Mouse (Mus musculus) v-Abl transformed pro-B cells (cell line): Measurements from ENCODE around the gene Pstpip1.

Experiments
- in situ Hi-C, 2 experiments: fragments of 400-800 bp; cut with MboI; formaldehyde crosslinking; loops; one replicate each; pipeline ENCODE4 v1.15.1; 2025; ENCODE audit not compliant: unreplicated experiment in 2 of 2

Pstpip1 gene

GRCm38 (mm10) chr9:56089778-56090520, at the start of gene Pstpip1:
Gene Pstpip1 (plus strand): TSS chr9:56089962.
- in situ Hi-C loops, result loop anchor here (10.0 to 25.0 kb wide), 2 partner anchors 322 to 325 kb away; partner anchors contain the start of genes Hmg20a (in 2 of the 2) and Peak1 (in 2 of the 2)

- in situ Hi-C loops, result no loop called here
Observed at GRCm38 (mm10) chr9:56041372-56042180, 48.2 kb upstream of the Pstpip1 start, which contains the start of gene Rcn2. Gene Rcn2 (plus strand): TSS chr9:56041845.

GRCm38 (mm10) chr9:56042181-56042621, 47.6 kb upstream of the Pstpip1 start:
- in situ Hi-C loops, result no loop called here

- in situ Hi-C loops, result no loop called here
Observed at GRCm38 (mm10) chr9:56053796-56054195, 36.0 kb upstream of the Pstpip1 start.

- in situ Hi-C loops, result no loop called here
Observed at GRCm38 (mm10) chr9:56056147-56056546, 33.6 kb upstream of the Pstpip1 start.

GRCm38 (mm10) chr9:56062336-56062735, 27.4 kb upstream of the Pstpip1 start:
- in situ Hi-C loops, result no loop called here

- in situ Hi-C loops, result no loop called here
Observed at GRCm38 (mm10) chr9:56065011-56065410, 24.8 kb upstream of the Pstpip1 start.

- in situ Hi-C loops, result no loop called here
Observed at GRCm38 (mm10) chr9:56067964-56068363, 21.8 kb upstream of the Pstpip1 start.

- in situ Hi-C loops, result no loop called here
Observed at GRCm38 (mm10) chr9:56068630-56069029, 21.1 kb upstream of the Pstpip1 start.

GRCm38 (mm10) chr9:56072861-56073260, 16.9 kb upstream of the Pstpip1 start:
- in situ Hi-C loops, result no loop called here

GRCm38 (mm10) chr9:56074863-56075262, 14.9 kb upstream of the Pstpip1 start:
- in situ Hi-C loops, result loop anchor here in 1 of 2 experiments (5.0 to 25.0 kb wide), 2 partner anchors 42 to 337 kb away; partner anchors contain the start of genes Hmg20a and Peak1

- in situ Hi-C loops, result loop anchor here in 1 of 2 experiments (5.0 to 25.0 kb wide), 2 partner anchors 42 to 337 kb away; partner anchors contain the start of genes Hmg20a and Peak1
Observed at GRCm38 (mm10) chr9:56075264-56075663, 14.5 kb upstream of the Pstpip1 start.

GRCm38 (mm10) chr9:56075901-56076620, 13.7 kb upstream of the Pstpip1 start:
- in situ Hi-C loops, result loop anchor here in 1 of 2 experiments (5.0 to 25.0 kb wide), 2 partner anchors 41 to 336 kb away; partner anchors contain the start of genes Hmg20a and Peak1

GRCm38 (mm10) chr9:56079587-56079986, 10.2 kb upstream of the Pstpip1 start:
- in situ Hi-C loops, result loop anchor here in 1 of 2 experiments (5.0 to 25.0 kb wide), 2 partner anchors 38 to 333 kb away; partner anchors contain the start of genes Hmg20a and Peak1

- in situ Hi-C loops, result loop anchor here (10.0 to 25.0 kb wide), 2 partner anchors 326 to 328 kb away; partner anchors contain the start of genes Hmg20a (in 2 of the 2) and Peak1 (in 2 of the 2)
Observed at GRCm38 (mm10) chr9:56086524-56086923, 3.2 kb upstream of the Pstpip1 start.

GRCm38 (mm10) chr9:56090546-56091225, 924 bp downstream of the Pstpip1 start:
- in situ Hi-C loops, result loop anchor here in 1 of 2 experiments (25.0 kb wide), 1 partner anchor 322 kb away; the partner anchor contains the start of genes Hmg20a and Peak1

- in situ Hi-C loops, result loop anchor here in 1 of 2 experiments (25.0 kb wide), 1 partner anchor 320 kb away; the partner anchor contains the start of genes Hmg20a and Peak1
Observed at GRCm38 (mm10) chr9:56092102-56092501, 2.3 kb downstream of the Pstpip1 start.

- in situ Hi-C loops, result loop anchor here in 1 of 2 experiments (25.0 kb wide), 1 partner anchor 315 kb away; the partner anchor contains the start of genes Hmg20a and Peak1
Observed at GRCm38 (mm10) chr9:56097584-56098298, 8.0 kb downstream of the Pstpip1 start.
